Mouse (Mus musculus): ENCODE data around the gene Fa2h.

Gene Fa2h

GRCm38 (mm10) chr8:111393391-111394363, at the start of gene Fa2h:
Fa2h (minus strand) TSS chr8:111393824.
- DNase-seq (ENCODE audit: low read depth) = peak; percentile 22

- peak; percentile 84 for DNase-seq (ENCODE audit: low read depth)
Measured at GRCm38 (mm10) chr8:111439189-111439588, 45.6 kb upstream of the Fa2h start.

GRCm38 (mm10) chr8:111435071-111435828, 41.6 kb upstream of the Fa2h start:
- peak; percentile 63 for DNase-seq (ENCODE audit: low read depth)

- DNase-seq (ENCODE audit: low read depth) = no peak
Measured at GRCm38 (mm10) chr8:111424646-111425045, 31.0 kb upstream of the Fa2h start.

- no peak for DNase-seq (ENCODE audit: low read depth)
Measured at GRCm38 (mm10) chr8:111424181-111424580, 30.6 kb upstream of the Fa2h start.

GRCm38 (mm10) chr8:111422614-111423013, 29.0 kb upstream of the Fa2h start:
- no peak for DNase-seq (ENCODE audit: low read depth)

- DNase-seq (ENCODE audit: low read depth) = no peak
Measured at GRCm38 (mm10) chr8:111419171-111419570, 25.5 kb upstream of the Fa2h start.

- DNase-seq (ENCODE audit: low read depth) = peak; percentile 76
Measured at GRCm38 (mm10) chr8:111418601-111419000, 25.0 kb upstream of the Fa2h start.

- no peak for DNase-seq (ENCODE audit: low read depth)
Measured at GRCm38 (mm10) chr8:111417222-111417621, 23.6 kb upstream of the Fa2h start.

GRCm38 (mm10) chr8:111403391-111403790, 9.8 kb upstream of the Fa2h start:
- peak; percentile 38 for DNase-seq (ENCODE audit: low read depth)

- no peak for DNase-seq (ENCODE audit: low read depth)
Measured at GRCm38 (mm10) chr8:111391268-111391667, 2.4 kb downstream of the Fa2h start.

GRCm38 (mm10) chr8:111390837-111391236, 2.8 kb downstream of the Fa2h start:
- DNase-seq (ENCODE audit: low read depth) = no peak

GRCm38 (mm10) chr8:111389581-111389980, 4.0 kb downstream of the Fa2h start:
- DNase-seq (ENCODE audit: low read depth) = no peak

GRCm38 (mm10) chr8:111385915-111386314, 7.7 kb downstream of the Fa2h start:
- DNase-seq (ENCODE audit: low read depth) = no peak

- no peak for DNase-seq (ENCODE audit: low read depth)
Measured at GRCm38 (mm10) chr8:111384628-111385027, 9.0 kb downstream of the Fa2h start.

- DNase-seq (ENCODE audit: low read depth) = no peak
Measured at GRCm38 (mm10) chr8:111375192-111375591, 18.4 kb downstream of the Fa2h start.

GRCm38 (mm10) chr8:111369711-111370110, 23.9 kb downstream of the Fa2h start:
- DNase-seq (ENCODE audit: low read depth) = no peak

- DNase-seq (ENCODE audit: low read depth) = no peak
Measured at GRCm38 (mm10) chr8:111367350-111367749, 26.3 kb downstream of the Fa2h start.

GRCm38 (mm10) chr8:111366610-111367234, 26.9 kb downstream of the Fa2h start:
- DNase-seq (ENCODE audit: low read depth) = no peak

- no peak for DNase-seq (ENCODE audit: low read depth)
Measured at GRCm38 (mm10) chr8:111363489-111363888, 30.1 kb downstream of the Fa2h start.

GRCm38 (mm10) chr8:111360579-111361209, 32.9 kb downstream of the Fa2h start:
- DNase-seq (ENCODE audit: low read depth) = no peak

- DNase-seq (ENCODE audit: low read depth) = no peak
Measured at GRCm38 (mm10) chr8:111359936-111360335, 33.7 kb downstream of the Fa2h start.
